Mouse (Mus musculus) retina, adult 2 months (tissue): ENCODE results near the gene Cd200r3.

ENCODE experiments used
- DNase-seq: peaks from one replicate; pipeline ENCODE4 v3.0.0-alpha.2; 2012; ENCODE audit warnings: low read depth, low spot score

Gene Cd200r3

DNA sequence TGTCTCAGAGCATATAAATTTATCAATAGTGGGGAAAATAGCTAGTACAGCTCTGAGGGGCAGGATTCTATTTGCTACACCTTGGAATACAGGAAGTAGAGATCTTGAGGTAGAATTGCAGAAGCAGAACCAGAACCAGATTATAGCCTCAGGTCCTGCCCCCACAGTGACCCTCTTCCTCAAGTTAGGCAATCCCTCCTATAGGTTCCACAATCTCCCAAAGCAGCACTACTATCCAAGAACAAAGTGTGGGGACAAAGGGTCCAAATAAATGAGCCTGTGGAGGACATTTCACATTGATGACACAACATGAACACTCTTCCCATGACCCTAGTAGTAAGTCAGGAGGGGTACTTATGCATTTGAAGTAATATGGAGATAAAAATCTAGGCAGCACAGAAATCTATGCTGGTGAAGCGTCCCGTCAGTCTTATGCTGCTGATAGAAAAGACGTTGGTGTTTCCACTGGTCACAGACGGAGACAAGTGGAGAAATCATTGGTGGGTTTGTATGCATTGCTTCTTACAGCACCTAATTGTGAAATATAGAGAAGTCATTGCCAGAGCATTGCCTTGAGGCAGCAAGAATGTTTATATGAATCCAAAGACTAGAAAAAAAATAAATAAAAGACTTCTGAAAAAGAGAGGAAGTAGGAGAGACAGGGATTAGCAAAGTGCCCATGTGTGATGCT lies 45.3 kb downstream of the Cd200r3 start:
- DNase-seq, result no peak

DNA sequence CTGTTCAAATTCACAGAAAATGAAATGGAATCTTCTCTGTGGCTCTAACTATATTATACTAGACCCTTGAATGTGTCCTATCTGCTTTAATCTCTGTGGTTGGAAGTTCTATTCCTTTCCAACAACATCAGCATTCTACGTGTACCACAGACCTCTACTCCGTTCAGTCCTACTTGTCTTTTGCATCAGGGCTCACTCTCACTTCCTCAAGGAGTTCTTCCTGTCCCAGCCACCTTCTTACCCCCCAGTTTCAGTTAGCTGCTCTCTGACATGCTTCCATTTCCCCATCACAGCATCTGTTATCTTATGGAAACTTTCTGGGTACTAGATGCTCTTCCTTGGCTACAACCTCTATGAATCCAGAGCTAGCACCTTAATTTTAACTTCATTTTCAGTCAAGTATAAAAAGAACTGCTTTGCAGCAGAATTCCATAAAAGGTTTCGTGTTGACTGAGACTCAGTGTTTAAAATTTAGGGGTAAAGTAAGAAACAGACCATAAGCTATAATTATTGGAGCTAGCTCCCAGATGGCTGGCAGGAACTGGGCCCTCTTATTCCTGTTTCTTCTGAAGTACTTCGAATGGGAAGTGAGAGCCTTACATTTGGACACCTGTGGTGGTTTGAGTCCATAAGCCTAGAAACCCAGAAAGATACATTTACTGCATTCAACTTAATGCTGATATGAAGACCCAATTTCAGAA lies 50.0 kb downstream of the Cd200r3 start:
- no peak for DNase-seq

DNA sequence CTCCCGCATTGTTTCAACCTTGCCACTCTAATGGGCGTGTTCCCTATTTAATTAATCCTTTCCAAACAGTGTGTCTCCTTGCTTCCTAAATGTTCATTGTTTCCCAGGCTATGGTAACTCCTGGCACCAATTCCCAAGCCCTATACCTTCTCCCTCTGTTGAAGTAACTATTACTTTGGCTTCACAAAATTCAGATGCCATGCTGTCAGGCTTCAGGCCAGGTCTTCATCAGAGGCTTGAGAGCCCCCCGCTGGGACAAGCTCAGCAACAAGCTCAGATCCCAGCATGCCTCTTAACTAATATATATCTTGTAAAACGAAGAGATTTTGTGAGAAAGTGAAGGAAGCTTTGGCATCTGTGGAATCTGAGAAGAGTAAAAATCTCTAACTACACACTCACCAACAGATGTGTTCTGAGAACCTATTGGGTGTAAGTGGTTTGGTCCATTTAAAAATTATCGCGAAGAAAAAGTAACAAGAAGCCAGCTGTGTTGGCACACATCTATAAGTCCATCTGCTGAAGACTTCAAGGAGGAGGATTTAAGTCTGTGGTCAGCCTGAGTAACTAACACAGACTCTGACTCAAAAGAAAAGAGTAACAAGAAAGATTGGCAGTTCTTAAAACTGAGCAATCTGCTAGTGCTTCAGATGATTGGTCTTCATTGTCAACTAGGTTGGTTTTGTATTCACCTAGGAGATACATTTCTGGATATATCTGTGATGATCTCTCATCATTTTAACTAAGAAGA lies 50.9 kb downstream of the Cd200r3 start:
- DNase-seq, result no peak

DNA sequence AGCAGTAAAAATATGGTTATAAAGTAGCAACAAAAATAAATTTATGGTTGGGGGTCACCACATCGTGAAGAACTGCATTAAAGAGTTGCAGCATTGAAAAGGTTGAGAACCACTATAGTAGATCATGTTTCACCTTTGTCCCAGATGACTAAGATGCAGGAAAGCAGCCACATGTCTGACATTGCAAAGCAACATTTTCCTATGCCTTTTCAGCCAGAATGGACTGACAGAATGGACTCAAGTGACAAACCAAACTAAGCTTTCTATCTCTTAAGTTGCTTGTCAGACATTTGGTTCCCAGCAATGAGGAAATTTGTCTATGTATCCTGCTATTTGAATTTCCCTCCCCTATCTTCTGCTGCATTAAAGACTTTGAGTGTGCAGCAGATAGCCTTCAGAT lies 51.6 kb downstream of the Cd200r3 start:
- DNase-seq, result no peak

DNA sequence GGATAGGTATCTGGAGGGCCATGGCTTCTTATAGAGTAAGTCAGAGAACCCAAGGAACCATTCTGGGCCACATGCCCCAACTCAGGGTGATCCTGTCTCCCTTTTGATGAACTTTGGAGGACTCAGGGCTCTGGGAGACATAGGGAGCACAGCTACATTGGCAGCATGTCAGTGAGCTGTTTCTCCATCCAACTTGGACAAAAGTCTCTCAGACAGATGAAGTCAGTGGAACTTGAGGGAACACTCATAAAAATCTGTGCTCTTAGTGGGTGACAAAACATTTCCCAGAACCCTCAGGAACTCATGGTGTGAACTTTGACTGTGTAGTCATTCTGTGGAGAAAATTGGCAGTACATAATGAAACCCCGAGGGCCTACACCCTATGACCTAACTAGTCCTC lies 53.2 kb downstream of the Cd200r3 start:
- DNase-seq, result no peak

DNA sequence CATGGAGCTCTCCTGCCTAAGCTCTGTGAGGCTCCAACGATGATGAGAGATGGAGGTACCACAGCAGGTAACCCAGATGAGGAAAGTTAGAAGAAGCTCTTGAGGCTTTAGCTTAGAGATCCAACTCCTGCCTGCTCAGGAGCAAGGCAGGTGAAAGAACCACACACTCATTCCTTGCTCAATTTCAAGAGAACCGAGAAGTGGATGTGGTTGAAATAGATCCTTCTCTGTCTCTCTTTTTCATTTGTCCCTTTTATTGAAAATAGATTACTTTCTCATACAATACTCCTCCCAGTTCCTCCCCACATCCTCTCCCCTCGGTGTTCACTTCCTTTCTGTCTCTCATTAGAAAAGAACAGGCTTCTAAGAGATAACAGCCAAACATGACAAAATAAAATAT lies 56.1 kb downstream of the Cd200r3 start:
- DNase-seq, result no peak

DNA sequence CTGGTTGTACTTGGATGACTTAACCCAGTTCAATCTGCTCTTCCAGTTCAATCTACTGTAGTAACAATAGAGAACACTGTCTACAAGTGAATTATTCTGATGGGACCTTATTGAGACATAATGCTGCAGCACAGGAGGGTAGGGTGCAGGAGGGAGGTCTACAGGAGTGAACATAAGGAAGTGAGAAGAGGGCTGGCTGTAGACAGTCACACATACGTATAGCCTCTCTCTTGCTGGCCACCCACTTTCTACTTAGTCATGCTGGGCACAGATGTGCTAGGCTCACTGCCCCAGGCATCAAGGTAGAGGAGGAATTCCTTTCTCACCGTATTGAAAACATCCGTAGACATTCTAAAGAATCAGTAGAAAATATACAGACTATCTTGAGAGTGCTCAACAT lies 61.0 kb downstream of the Cd200r3 start:
- DNase-seq, result no peak

DNA sequence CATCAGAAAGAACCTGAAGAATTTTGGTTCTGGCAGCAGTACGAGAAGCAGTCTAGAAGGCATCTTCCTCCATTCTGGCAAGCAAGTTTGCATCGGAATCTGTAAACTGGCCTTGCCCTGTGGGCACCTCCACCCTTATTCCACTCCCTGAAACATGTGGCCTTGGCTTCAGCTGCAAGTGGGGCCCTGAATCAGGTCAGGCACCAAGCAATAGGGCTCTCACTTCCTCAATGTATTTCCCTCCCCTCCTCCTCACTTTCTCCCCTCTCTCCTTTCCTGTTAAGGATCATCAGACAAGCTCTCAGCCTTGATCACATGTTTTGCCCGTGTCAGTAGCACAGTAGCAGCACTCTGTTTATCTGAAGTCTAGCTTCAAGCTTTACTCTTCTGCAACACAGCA lies 61.8 kb downstream of the Cd200r3 start:
- no peak for DNase-seq

DNA sequence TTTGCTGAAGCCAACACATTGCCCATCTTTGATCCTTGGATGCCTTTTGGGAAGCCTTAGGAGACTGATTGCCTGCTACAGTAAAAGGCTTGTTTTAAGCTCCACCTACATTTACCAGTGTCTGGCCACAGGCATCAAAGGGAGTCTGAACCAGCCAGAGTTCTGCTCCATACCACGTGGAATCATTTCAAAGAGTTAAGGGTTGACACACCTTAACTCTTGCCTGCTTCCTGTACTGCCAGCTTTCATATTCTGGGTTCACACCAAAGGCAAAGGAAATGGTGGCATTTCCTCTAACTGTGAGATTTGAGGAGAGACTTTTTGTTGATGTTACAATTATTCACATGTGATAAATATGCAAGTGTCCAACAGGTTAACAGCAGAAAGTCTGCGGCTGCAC lies 63.5 kb downstream of the Cd200r3 start:
- DNase-seq, result no peak

DNA sequence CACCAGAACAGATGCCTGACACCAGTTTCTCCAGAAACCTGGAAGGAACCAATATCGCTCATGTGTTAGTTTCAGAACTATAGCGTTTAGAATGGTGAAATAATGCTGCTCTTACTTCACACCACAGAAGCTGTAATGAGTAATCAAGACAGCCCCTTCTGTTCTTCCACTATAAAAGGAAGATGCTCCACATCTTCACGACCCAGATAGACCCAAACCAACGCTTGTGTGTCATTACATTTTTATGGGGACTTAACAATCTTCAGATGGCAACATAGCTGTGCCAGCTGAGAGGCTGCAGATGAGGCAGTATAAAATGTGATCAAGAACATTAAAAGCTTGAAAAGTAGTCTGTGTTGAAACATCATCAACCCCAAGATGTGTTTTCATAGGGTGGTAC lies 64.3 kb downstream of the Cd200r3 start:
- no peak for DNase-seq

DNA sequence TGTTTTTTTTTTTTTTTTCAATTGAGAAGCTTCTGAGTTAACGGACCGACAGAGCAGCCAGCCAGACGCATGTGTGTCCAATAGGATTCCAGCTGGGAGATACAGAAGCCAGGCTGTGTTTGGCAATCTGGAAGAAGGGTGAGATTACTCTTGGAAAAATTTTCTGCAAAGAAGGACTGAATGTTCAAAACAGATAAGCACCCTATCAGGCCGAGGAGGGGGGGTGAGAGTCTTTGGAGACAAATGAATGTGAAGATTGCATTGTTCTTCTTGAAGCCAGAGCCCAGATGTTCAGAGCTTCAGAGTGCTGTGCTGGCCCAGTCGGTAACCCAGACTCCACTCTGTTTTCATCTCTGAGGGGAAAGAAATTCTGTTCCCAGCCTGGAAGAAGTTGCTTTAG lies 66.2 kb downstream of the Cd200r3 start:
- no peak for DNase-seq

DNA sequence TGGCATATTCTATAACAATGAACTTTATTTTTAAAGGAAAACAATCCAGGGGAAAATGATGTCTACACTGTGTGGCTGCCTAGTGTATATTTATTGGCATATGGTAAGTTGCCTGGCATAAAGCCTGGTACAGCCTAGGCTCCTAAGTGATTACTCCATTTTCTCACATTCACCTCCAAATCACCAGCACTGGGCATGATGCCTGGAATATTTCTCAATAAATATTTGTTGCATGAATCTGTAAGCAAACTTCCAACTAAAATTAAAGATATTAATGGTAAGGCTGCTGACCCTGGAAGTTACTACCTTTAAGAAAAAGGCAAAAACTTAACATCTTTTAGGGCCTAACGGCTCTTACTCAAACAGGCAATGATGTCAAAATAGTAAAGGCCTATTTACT lies 72.1 kb downstream of the Cd200r3 start:
- DNase-seq, result no peak

DNA sequence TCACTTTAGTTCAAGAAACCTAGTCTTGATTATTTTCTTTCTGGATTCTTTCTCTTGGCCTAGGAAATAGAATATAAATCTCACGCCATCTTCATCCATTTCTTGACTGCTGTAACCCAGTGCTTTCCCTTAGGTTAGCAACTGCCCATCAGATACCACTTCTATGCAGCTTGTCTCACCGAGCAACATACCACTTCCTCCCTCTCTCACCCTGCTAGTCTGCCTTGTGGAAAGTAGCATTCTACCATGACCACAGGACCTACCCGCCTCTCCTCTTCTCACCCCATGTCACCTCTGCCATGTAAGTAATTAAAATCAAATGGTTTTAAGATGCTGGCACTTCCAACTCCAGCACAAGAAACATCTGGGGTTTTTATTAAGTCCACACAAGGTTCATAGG lies 73.0 kb downstream of the Cd200r3 start:
- DNase-seq, result no peak

DNA sequence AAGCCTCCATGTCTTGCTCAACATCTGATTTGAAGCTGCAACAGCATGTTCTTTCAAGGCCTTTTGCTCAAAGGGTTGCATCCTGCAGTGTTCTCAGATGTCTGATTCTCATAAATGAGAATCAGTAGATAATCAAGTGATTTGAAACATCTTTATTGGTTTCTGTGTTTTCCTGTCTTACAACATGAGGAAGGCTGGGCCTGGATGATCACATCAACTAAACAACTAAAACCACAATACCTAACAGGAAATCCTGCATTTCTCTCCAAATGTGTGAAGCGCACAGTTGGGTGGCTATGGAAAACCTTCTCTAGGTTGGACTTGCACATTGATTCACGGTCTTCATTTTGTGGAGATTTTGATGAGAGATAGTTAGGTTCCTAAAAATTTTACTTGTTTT lies 75.4 kb downstream of the Cd200r3 start:
- no peak for DNase-seq

DNA sequence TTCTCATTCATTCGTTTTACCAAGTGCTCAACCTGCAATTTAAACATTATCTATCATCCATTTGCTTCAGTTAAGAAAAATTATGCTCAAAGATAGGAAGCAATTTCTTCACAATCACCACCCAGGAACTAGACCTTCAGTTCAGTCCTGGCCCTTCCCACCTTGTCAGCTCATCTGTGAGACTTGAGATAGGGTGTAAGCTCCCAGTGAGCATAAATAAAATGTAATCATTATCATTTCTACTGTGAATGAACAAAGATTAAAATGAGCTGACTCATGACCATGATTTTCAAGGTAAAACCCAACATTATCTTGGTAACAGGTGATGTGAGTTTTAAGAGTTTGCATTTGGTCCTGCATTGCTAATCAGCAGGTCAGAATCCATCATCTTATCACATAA lies 76.6 kb downstream of the Cd200r3 start:
- DNase-seq, result no peak

DNA sequence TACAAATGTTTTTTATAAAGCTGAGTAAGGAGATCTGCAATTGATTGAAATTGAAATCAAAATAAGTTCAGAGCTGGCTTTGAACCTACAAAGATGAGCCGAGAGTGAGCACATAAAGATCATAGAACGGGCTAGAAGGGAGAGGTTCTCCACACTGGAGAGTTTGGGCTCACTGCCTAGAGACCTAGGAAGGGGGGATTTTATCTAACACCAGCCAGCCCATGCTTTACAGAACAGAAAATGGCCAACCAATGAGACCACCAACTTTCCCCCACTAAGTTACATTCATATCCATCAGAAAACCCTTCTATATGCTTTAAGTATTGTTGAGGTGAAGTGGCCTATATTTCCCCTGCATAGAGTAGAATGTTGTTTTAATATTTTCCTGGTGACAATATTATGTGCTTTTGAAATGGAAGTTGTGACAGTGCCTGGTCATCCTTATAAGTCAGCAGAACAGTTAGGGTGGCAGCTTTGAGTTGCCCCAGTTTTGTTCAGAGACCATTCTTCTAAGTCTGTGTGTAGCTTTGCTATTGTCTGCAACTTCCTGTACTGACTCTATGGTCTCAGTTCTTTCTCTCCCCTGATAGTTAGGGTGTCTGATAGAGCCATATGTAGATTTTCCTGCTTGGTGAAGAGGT lies 77.3 kb downstream of the Cd200r3 start:
- no peak for DNase-seq

DNA sequence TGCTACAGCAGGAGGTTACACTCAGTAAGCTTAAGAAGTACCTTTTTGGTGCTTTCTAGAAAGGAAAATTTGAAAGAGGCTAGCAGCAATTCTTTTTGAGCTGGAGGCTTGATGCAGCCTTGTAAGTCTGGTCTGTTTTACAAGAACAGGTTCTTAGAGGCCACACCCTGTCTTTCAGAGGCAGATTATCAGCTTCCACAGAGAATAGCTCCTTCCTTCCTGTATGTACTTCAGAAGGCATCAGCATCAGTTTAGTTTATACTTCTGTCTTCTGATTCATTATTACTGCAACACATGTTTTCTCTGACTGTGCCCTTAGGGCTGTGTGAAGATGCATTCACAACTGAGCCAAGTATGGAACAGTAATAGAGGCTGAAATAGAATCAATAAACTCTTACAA lies 78.0 kb downstream of the Cd200r3 start:
- no peak for DNase-seq

DNA sequence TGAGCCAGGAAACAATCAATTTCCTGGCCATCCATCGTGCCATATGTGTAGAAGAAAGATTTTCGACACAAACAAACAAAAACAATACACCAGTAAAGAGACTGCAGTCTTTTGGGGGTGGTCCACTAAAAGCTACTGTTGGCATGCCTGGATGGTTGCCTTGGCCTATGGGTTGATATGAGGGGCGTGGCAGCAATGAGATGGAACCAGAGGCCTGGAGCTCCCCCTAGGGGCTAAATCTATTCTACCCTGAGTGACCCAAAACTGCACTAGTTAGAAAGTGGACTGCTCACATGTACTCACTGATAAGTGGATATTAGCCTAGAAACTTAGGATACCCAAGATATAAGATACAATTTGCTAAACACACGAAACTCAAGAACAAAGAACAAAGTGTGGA lies 80.4 kb downstream of the Cd200r3 start:
- DNase-seq, result no peak

DNA sequence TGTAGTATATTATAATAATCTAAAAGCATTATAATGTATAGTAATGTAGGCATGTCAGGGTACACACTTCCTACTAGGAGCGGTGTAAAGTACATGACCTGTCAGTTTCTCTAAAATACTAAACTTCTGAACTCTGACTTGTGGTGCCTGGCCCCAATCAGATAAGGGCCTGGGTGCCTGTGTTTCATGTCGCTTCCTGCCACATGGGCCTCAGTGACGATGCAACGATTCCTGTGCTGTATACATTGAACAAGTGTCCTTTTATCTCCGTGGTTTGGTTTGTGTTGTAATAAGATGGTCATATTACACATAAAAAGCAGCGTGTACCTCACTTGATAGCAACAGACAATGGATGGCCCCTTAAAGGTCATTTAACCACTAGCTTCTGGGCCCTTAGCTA lies 81.8 kb downstream of the Cd200r3 start:
- DNase-seq, result no peak

DNA sequence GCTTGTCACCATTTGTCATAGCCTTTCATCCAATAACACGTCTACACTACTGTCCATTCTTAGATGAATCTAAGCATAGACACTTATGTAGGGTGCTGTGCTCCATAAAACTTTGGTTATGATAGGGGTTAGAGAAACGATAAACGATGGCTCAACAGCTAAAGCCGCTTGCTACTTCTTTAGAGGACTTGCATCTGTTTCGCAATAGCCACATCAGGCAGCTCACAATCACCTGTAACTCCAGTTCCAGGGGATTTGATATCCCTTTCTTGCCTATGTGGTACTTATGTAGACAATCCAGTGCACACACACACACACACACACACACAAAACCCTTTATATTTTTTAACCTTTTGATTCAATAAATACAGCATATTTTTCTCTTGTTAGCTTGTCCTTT lies 85.6 kb downstream of the Cd200r3 start:
- no peak for DNase-seq

DNA sequence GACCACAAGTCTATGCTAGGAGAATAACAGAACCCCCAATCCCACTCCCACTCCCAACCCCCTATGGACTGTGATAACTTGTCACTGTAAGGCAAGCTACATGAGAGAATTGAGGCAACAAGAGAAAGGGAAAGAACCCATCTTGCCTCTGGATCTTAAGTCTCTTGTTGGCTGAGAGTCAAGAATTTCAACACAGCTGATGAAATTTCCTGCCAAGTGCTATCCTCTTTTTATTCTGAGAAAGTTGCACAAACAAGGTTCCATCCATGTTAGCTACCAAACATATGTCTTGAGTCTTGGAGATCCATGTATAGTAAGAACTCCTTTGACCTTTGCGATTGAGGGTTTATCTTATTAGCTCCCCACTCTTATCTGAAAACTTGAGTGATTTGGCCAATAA lies 86.0 kb downstream of the Cd200r3 start:
- no peak for DNase-seq

DNA sequence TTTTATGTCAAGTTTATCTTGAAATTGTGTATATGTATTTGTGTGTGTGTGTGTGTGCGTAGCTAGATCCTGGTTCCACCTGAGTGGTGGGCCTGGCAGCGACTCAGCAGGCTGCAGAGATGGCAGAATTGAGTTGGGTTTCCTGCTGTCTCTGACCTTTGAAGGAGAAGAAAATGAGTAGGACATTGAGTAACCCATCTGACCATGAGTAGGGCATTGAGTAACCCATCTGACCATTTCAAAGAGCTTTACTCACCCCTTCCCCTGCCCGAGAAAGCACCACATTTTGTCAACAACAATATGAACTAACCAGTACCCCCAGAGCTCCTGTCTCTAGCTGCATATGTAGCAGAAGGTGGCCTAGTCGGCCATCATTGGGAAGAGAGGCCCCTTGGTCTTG lies 86.6 kb downstream of the Cd200r3 start:
- no peak for DNase-seq

DNA sequence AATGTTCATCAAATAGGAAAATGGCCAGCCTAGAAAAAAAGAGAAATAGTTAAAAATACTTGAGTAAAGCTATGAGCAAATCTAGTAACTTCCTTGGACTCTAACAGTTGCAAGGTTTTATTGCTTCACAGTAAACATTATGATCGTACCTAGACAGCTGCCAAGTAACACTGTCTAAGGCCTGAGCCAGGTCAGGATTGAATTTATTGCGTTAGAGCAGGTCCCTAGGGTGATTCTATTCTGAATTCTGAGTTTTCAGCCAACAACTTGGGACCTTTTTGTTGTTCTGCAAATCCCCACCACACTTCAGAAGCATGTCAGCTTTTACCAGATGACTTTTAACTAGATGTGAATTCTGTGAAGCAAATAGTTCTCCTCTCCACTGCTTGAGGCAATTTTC lies 87.3 kb downstream of the Cd200r3 start:
- DNase-seq, result no peak
